Mouse (Mus musculus): Measurements from ENCODE around the gene Fzd1. TPM values are rescaled to one million over a fixed set of nuclear protein-coding genes. Genes with fewer than 3 reads are reported as not detected.
A peak's percentile ranks its signal among the peaks of the same experiment; 100 is the strongest.

Fzd1 gene
- 18.3 and 18.8 TPM in 2 replicates for polyA plus RNA-seq (2015; fragmentation: Nextera tagmentation; extraction: Ambion mirVana)

- Histone ChIP-seq H3K4me3 (peak within 1 kb of the TSS; percentile 91), H3K4me1 (peaks cover 30% of the 10 kb centered on the region), H3K27ac (peak within 1 kb of the TSS; percentile 99), H3K27me3 (no peaks in the 10 kb centered on the region), H3K36me3 (no peaks in the 10 kb centered on the region), H3K9ac (peak within 1 kb of the TSS; percentile 95), H3K4me2 (replicated peaks) (peak within 1 kb of the TSS; percentile 93), H3K9me3 (no peaks in the 10 kb centered on the region)
- peak; percentile 94 for ATAC-seq (ENCODE audit: low FRiP score, low read depth)
- WGBS: under 1% methylated on average over 32 of the region's 33 CpGs
Measured at GRCm38 (mm10) chr5:4757902-4758301, at the start of gene Fzd1. Fzd1 (minus strand) TSS chr5:4758035.

- Histone ChIP-seq H3K27ac (no peak overlapping the region), H3K9me3 (no peaks in the 10 kb centered on the region), H3K36me3 (no peaks in the 10 kb centered on the region), H3K4me1 (peaks cover 19% of the 10 kb centered on the region), H3K4me3 (no peak overlapping the region), H3K4me2 (replicated peaks) (no peak overlapping the region), H3K9ac (no peak overlapping the region), H3K27me3 (no peaks in the 10 kb centered on the region)
- no peak for ATAC-seq (ENCODE audit: low FRiP score, low read depth)
- WGBS: 25% methylated on average over 4 of the region's 4 CpGs
Measured at GRCm38 (mm10) chr5:4805228-4805627, 47.4 kb upstream of the Fzd1 start.

- no peaks in the 10 kb centered on the region for H3K27me3 ChIP-seq
- H3K4me2 ChIP-seq (replicated peaks): no peak overlapping the region
- no peak overlapping the region for H3K27ac ChIP-seq
- H3K36me3 ChIP-seq: no peaks in the 10 kb centered on the region
- H3K9ac ChIP-seq: no peak overlapping the region
- 67% methylated on average over 5 of the region's 5 CpGs for WGBS
- peaks cover 19% of the 10 kb centered on the region for H3K4me1 ChIP-seq
- no peaks in the 10 kb centered on the region for H3K9me3 ChIP-seq
- no peak for ATAC-seq (ENCODE audit: low FRiP score, low read depth)
- H3K4me3 ChIP-seq: no peak overlapping the region
Measured at GRCm38 (mm10) chr5:4803708-4804107, 45.9 kb upstream of the Fzd1 start.

DNA sequence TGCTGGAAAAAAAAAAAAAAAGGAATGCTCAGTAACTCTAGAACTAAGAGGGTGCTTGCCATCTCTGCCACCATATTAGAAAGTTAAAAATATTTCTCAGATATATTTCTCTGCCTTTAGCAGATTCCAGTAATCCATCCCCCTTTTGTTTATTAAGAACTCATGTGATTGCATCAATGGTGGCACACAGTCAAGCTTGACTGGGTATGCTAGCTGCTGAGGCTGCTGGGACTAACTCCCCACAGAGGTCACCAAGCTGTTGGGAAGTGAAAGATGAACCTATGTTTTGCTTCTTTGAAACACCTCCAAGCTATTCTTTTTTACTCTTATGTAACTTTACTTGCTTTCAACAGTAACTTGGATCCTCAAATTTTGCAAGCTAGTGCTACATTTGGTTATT is 44.1 kb upstream of the Fzd1 start:
- Histone ChIP-seq H3K27me3 (no peaks in the 10 kb centered on the region), H3K4me3 (no peak overlapping the region), H3K9me3 (no peaks in the 10 kb centered on the region), H3K9ac (no peak overlapping the region), H3K36me3 (no peaks in the 10 kb centered on the region), H3K4me2 (replicated peaks) (no peak overlapping the region), H3K4me1 (peaks cover 19% of the 10 kb centered on the region), H3K27ac (no peak overlapping the region)
- no peak for ATAC-seq (ENCODE audit: low FRiP score, low read depth)

DNA sequence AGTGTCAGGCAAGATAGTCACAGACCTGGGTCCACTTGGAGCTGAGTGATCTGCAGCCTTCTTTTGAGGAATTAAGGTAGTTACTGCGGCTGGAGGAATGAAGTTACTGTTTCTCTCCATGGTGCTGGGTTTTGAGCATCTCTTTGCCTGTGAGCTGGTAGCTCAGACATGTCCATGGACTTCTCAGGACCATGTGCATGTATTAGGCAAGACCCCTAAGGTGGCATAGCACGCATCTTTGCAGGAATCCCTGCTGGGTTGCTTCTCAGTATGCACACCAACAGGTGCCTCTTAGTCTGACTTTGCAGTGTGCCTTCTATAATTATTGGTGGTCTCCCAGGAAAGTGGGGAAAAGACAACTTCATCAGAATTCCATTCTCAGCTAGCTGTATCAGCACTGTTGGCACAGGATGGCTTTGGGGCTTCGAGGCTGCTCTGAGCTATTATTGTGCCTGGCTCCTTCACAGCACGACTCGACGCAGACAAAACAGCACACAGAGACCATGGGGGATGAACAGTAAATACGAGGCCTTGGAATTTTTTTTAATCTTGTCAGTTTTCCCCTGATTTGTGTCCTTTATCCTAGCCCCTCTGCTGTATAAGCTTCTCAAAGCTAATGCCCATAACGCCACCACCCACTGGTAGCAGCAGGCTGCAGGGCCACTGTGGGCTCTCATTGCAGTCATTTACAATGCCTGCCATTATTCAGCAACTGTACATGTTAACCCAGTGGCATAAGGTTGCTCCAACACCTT is 43.4 kb upstream of the Fzd1 start:
- H3K36me3 ChIP-seq: no peaks in the 10 kb centered on the region
- no peaks in the 10 kb centered on the region for H3K9me3 ChIP-seq
- no peak overlapping the region for H3K27ac ChIP-seq
- no peak overlapping the region for H3K9ac ChIP-seq
- 76% methylated on average over 8 of the region's 8 CpGs for WGBS
- no peak overlapping the region for H3K4me2 ChIP-seq (replicated peaks)
- H3K4me3 ChIP-seq: no peak overlapping the region
- ATAC-seq (ENCODE audit: low FRiP score, low read depth): no peak
- H3K4me1 ChIP-seq: peaks cover 19% of the 10 kb centered on the region
- no peaks in the 10 kb centered on the region for H3K27me3 ChIP-seq

DNA sequence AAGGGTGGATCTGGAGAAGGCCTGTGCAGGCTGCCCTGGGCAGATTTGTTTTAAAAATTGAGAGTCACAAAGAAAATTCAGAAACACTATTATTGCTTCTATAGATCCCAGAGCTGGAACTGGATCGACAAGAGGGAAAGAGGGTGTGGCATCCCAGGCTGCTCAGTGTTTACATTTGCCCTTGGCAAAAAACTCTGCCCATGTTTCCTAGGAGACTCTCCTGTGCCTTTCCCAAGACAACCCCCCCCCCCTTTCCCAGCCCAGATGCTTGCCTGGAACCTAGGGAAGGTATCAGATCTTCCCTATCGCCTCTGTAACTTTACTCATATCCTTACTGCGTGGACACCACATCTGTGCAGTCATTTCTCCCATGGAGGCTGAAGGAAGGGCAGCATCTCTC is 33.4 kb upstream of the Fzd1 start:
- no peaks in the 10 kb centered on the region for H3K4me1 ChIP-seq
- no peak overlapping the region for H3K9ac ChIP-seq
- no peak overlapping the region for H3K4me3 ChIP-seq
- no peak overlapping the region for H3K4me2 ChIP-seq (replicated peaks)
- WGBS: 74% methylated on average over 3 of the region's 3 CpGs
- no peaks in the 10 kb centered on the region for H3K9me3 ChIP-seq
- no peaks in the 10 kb centered on the region for H3K27me3 ChIP-seq
- no peak for ATAC-seq (ENCODE audit: low FRiP score, low read depth)
- H3K27ac ChIP-seq: no peak overlapping the region
- H3K36me3 ChIP-seq: no peaks in the 10 kb centered on the region

- H3K27me3 ChIP-seq: no peaks in the 10 kb centered on the region
- WGBS: 93% methylated on average over 4 of the region's 4 CpGs
- H3K36me3 ChIP-seq: no peaks in the 10 kb centered on the region
- no peaks in the 10 kb centered on the region for H3K9me3 ChIP-seq
- no peak overlapping the region for H3K9ac ChIP-seq
- ATAC-seq (ENCODE audit: low FRiP score, low read depth): no peak
- H3K27ac ChIP-seq: no peak overlapping the region
- no peak overlapping the region for H3K4me3 ChIP-seq
- H3K4me1 ChIP-seq: no peaks in the 10 kb centered on the region
- no peak overlapping the region for H3K4me2 ChIP-seq (replicated peaks)
Measured at GRCm38 (mm10) chr5:4790265-4790664, 32.4 kb upstream of the Fzd1 start.

DNA sequence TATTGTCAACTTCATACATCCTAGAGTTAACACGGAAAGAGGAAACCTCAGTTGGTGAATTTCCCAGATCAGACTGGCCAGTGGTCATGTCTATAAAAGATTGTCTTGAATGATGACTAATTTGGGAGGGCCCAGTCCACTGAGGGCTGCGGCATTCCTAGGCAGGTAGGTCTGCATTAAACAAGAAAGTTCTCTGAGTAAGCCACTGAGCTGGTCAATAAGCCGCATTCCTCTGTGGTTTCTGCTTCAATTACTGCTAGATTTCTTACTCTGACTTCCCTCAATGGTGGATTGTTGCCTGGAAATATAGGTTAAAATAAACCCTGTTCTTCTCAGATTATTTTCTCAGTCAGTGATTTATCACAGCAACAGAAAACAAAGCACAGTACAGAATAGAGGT is 30.6 kb upstream of the Fzd1 start:
- no peak overlapping the region for H3K4me2 ChIP-seq (replicated peaks)
- H3K9me3 ChIP-seq: no peaks in the 10 kb centered on the region
- H3K9ac ChIP-seq: no peak overlapping the region
- no peak for ATAC-seq (ENCODE audit: low FRiP score, low read depth)
- no peaks in the 10 kb centered on the region for H3K36me3 ChIP-seq
- WGBS: 74% methylated on average over 3 of the region's 3 CpGs
- no peak overlapping the region for H3K27ac ChIP-seq
- H3K4me1 ChIP-seq: no peaks in the 10 kb centered on the region
- H3K27me3 ChIP-seq: no peaks in the 10 kb centered on the region
- no peak overlapping the region for H3K4me3 ChIP-seq

DNA sequence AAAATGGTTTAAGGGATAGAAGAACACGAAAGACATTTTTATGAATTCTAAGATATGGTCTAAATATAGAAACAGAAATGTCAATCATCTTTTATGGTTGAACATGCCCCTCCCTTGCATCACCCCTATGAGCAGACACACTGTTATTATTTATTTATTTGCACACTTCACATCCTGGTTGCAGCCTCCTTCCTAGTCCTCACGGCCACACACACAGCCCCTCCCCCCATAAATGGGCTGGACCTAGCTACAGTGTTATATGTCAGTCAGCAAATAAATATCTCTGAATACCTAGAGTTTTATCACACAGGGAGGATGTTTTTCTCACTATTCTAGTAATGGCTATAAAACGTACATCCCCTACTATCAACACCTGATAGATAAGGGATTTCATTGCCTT is 29.0 kb upstream of the Fzd1 start:
- H3K9ac ChIP-seq: no peak overlapping the region
- no peaks in the 10 kb centered on the region for H3K9me3 ChIP-seq
- WGBS: 73% methylated on average over 3 of the region's 3 CpGs
- H3K4me1 ChIP-seq: no peaks in the 10 kb centered on the region
- H3K36me3 ChIP-seq: no peaks in the 10 kb centered on the region
- no peak for ATAC-seq (ENCODE audit: low FRiP score, low read depth)
- no peak overlapping the region for H3K4me2 ChIP-seq (replicated peaks)
- no peak overlapping the region for H3K4me3 ChIP-seq
- H3K27me3 ChIP-seq: no peaks in the 10 kb centered on the region
- no peak overlapping the region for H3K27ac ChIP-seq

- WGBS: 90% methylated on average over 3 of the region's 3 CpGs
- no peak for ATAC-seq (ENCODE audit: low FRiP score, low read depth)
Measured at GRCm38 (mm10) chr5:4778274-4778673, 20.4 kb upstream of the Fzd1 start.

DNA sequence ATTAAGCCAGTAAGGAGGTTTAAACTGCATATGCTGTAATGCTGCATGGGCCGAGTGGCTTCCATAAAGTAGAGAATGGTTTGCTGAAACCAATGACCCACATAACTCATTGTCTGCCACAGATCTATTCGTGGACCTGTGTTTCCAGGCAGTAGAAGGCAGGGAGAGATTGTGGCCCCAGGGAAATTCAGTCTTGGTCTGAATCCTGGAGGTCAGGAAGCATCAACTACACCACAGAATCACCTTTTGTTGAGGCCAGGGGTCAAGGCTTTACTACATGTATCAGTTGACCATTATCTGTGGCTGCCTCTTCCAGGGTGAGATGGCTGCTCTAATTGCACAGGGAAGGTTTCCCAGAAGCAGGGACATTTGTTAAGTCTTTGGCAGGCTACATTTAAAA is 18.7 kb upstream of the Fzd1 start:
- H3K27ac ChIP-seq: no peak overlapping the region
- no peaks in the 10 kb centered on the region for H3K9me3 ChIP-seq
- no peaks in the 10 kb centered on the region for H3K27me3 ChIP-seq
- 16% methylated on average over 2 of the region's 2 CpGs for WGBS
- ATAC-seq (ENCODE audit: low FRiP score, low read depth): no peak
- H3K9ac ChIP-seq: no peak overlapping the region
- no peak overlapping the region for H3K4me3 ChIP-seq
- no peak overlapping the region for H3K4me2 ChIP-seq (replicated peaks)
- H3K36me3 ChIP-seq: no peaks in the 10 kb centered on the region
- 0 out of 2 replicates have a peak, but pooled peaks cover 4% of the 10 kb centered on the region for H3K4me1 ChIP-seq

More at GRCm38 (mm10) chr5:4778274-4778673, 20.4 kb upstream of the Fzd1 start:
- Histone ChIP-seq H3K4me3 (no peak overlapping the region), H3K36me3 (no peaks in the 10 kb centered on the region), H3K27ac (no peak overlapping the region), H3K9me3 (no peaks in the 10 kb centered on the region), H3K4me2 (replicated peaks) (no peak overlapping the region), H3K4me1 (0 out of 2 replicates have a peak, but pooled peaks cover 4% of the 10 kb centered on the region), H3K9ac (no peak overlapping the region), H3K27me3 (no peaks in the 10 kb centered on the region)

- H3K27ac ChIP-seq: no peak overlapping the region
- no peak overlapping the region for H3K4me2 ChIP-seq (replicated peaks)
- no peak overlapping the region for H3K9ac ChIP-seq
- no peak for ATAC-seq (ENCODE audit: low FRiP score, low read depth)
- no peak overlapping the region for H3K4me3 ChIP-seq
- 0 out of 2 replicates have a peak, but pooled peaks cover 4% of the 10 kb centered on the region for H3K4me1 ChIP-seq
- no peaks in the 10 kb centered on the region for H3K27me3 ChIP-seq
- no peaks in the 10 kb centered on the region for H3K36me3 ChIP-seq
- H3K9me3 ChIP-seq: no peaks in the 10 kb centered on the region
- 65% methylated on average over 9 of the region's 9 CpGs for WGBS
Measured at GRCm38 (mm10) chr5:4773090-4773772, 15.4 kb upstream of the Fzd1 start.

Measured in limb, embryonic 13.5 days (tissue).